Mouse (Mus musculus): ENCODE data around the gene Dvl2.

Gene Dvl2

DNA sequence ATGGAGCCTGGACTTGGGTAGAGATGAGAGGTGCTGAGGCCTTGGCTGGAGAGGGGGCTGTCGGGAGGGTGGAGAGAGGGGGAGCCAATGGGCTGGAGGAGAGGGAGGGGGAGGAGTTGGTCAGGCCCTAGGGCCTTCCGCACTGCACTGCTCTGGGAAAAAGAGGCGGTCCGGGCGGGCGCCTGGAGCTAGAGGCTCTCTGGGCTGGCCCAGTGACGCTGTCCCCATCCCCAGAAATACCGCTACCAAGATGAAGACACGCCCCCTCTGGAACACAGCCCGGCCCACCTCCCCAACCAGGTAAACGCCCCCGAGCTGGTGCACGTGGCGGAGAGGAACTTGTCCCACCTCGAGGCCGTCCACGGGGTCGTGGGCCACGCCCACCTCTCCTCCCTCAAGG lies 26.3 kb downstream of the Dvl2 start:
- in situ Hi-C loops (cut with MboI, MseI) = no loop called here

GRCm38 (mm10) chr11:70027397-70027796 lies 27.0 kb downstream of the Dvl2 start:
- in situ Hi-C loops (cut with MboI, MseI) = no loop called here

DNA sequence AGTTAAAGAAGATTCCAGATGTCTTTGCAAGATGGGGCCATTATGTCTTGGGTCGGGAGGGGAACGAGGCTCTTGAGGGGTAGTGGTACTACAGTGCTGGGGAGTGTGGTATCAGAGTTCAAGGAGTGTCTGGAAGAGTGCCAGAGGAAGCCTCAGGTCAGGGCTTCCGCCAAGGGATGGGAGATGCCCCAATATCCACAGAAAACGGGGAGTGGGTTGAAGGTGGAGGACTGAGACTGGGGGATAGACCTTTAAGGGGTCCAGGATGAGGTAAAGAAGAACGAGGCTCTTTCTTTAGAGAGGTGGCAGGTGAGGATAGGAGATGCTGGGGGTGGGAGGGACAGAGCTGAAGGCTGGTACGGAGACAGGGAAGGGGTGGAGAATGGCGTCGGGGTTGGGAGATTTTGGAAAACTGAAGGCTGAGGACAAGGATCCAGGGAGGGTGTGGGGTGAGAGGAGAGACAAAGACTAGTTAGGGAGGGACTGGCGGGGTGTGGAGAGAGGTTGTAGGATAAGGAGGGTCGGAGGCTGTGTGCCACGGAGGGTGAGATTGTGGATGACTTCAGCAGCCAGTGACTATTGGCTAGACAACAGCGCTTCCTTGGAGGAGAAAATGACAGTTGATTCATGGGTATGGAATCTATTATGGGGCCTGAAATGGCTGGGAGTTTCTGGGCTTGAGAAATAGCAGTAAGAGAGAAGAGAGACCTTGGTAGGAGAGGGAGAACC lies 28.2 kb downstream of the Dvl2 start:
- in situ Hi-C loops (cut with MboI, MseI) = no loop called here

DNA sequence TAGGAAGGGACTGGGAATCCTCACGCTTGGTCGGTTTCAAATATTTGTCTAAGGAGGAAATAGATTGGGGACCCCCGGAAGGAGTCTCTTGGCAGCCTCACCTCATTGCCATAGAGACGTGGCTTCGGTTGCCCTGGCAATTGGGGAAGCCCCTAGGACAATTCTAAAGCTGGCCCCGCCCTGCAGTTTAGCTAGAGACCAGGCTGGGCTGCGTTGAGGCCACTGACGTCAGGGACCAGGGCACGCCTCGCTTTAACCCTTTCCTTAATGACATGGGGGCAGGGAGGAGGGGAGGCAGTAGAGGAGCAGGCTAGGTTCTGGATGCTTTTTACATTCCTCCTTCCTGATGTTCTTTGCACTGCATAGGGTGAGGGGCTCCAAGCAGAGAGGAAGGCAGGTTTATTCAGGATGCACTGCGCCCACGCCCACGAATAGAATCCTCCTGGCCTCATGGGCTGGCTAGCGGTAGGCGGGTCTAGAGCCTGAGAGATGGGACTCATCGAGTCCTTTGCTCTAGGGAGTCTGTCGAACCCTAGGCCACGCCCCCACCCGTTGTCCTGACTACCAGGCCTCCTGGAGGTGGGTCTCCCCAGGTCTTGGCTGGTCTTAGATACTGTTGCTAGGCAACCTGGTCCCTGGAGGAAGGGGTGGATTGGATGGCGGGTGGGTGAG lies 28.9 kb downstream of the Dvl2 start:
- in situ Hi-C loops (cut with MboI, MseI) = no loop called here

DNA sequence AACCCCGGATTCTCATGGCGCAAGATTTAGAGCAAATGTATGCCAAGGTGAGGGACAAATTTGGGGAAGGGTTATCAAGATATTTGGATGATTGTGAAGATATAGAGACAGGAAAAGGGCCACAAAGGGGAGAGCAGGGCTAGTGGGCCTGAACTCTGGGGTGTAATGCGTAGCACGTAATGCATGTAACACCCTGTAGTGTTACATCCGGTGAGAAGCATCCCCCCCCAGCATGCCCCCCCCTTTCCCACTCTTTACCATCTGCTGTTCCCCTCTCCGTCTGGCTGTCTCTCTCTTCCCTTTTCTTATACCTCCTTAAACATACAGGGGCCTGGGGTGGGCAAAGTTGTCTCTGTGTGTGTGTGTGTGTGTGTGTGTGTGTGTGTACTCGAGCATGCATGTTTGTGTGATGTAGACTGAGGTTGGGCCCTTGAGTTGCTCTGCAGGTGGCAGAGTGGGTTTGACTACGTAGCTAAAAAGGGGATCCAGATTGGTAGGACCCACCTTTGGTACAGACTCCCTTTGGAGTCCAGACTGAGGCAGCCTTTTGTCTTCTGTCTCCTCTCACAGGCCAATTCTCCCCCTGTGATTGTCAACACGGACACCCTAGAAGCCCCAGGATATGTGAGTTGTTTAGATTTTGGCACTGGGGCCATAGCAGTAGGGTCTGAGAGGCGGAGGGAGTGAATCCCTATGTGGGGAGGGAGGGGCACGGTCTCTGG lies 29.6 kb downstream of the Dvl2 start:
- in situ Hi-C loops (cut with MboI, MseI) = no loop called here

DNA sequence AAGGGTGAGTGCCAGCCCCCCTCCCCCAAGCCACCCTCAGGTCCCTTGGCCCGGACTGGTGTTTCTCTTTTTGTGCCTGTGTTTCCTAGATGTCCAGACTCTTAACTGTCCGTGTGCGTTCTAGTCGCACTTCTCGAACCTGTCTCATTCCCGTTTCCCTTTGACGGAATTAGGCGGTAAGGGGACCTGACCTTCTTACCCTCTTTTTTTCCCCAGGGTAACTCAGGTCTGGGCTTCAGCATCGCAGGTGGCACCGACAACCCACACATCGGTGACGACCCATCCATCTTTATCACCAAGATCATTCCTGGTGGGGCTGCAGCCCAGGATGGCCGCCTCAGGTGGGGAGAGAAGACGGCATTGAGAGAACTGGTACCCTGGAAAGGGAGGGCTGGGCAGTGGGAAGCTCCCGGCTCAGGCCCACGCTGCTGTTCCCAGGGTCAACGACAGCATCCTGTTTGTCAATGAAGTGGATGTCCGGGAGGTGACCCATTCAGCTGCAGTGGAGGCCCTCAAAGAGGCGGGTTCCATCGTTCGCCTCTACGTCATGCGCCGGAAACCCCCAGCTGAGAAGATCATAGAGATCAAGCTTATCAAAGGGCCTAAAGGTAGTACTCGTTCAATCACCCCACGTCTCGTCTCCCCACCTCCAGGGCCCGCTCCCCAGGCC lies 30.4 kb downstream of the Dvl2 start:
- in situ Hi-C loops (cut with MboI, MseI) = no loop called here

GRCm38 (mm10) chr11:70031321-70031670 lies 30.9 kb downstream of the Dvl2 start:
- in situ Hi-C loops (cut with MboI, MseI) = no loop called here

DNA sequence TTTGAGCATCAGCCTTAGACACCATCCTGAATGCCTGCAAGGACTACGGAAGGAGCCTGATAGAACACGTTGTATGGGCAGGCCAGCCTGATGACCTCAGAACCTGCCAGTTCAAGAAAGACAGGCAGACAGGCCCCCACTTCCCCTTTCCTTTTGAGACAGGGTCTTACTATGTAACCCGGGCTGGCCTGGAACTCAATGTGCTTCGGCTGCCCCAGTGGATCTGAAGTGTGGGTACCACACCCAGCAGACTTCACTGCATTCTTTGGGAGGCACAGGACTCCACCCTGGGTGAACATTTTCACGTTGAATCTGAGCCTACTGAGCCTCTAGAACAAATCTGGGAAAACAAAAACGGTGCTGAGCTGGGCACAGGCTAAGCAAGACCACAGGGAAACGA lies 37.8 kb downstream of the Dvl2 start:
- in situ Hi-C loops (cut with MboI, MseI) = no loop called here

DNA sequence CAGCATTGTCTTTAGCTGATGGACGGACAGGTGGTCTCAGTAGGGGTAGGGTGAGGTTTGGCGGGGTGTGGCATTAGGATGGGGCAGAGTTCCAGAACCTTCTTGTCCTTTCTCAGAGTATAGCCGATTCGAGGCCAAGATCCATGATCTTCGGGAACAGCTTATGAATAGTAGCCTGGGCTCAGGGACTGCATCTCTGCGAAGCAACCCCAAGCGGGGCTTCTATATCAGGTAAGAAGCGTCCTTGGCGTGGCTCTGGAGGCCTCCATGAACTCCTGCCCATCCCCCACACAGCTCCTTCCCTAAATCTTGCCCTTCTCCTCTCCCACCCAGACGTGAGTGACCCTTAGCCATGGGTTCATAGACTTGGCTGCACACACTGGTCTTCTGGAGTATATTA lies 39.2 kb downstream of the Dvl2 start:
- in situ Hi-C loops (cut with MboI, MseI) = no loop called here

- in situ Hi-C loops (cut with MboI, MseI) = no loop called here
Observed at GRCm38 (mm10) chr11:70040184-70040583, 39.8 kb downstream of the Dvl2 start.

GRCm38 (mm10) chr11:70042309-70043085 lies 42.1 kb downstream of the Dvl2 start:
- in situ Hi-C loops (cut with MboI, MseI) = no loop called here

DNA sequence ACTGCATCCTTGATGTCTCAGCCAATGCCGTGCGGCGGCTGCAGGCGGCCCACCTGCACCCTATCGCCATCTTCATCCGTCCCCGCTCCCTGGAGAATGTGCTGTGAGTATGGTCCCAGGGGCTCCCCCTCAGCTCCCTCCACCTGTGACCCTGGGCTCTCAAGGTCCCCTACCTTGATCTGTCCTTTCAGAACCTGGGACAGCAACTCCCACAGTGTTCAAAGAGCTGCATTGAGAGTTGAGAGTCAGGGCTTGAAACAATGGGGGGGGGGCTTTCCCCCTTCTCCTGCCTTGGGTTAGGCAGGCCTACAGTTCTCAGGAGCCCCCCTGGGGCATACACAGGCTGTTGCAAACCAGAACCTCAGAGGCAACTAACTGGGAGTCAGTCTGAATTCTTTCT lies 43.3 kb downstream of the Dvl2 start:
- in situ Hi-C loops (cut with MboI, MseI) = no loop called here

DNA sequence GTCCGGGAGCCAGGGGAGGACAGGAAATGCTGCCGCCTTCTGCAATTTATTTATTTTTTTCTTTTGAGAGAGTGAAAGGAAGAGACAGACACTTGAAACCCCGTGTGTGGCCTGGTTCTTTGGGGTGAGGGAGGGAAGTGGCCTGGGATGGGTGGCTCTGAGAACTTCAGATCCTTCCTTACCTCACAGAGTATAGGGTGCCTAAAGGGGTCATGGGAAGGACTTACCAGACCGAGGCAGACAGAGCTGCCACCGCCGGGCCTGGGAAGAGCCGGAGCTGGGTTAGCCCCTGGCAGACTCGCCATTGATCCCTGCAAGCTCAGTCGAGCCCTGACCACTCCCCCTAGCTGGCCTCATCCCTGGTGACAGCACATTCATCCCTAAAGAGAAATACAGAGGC lies 45.0 kb downstream of the Dvl2 start:
- in situ Hi-C loops (cut with MboI, MseI) = no loop called here

- in situ Hi-C loops (cut with MboI, MseI) = no loop called here
Observed at GRCm38 (mm10) chr11:70049366-70049765, 49.0 kb downstream of the Dvl2 start.

DNA sequence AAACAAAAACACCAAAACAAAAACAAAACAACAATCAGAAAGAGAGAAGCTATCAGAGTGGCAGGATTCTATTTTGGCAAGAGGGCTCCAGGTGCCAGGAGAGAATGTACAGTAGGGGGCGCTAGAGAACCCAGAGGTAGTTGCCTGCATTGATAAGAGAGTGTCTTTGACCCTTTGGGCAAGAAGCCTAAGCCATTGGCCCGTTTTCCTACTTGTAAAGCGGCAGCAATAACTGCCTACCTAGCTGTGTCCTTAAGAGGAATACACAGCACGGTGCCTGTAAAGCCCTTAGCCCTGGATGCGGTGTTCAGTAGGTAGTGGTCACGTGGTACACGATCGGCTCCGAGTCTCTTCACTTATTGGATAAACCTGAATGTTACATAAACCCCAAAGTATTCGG lies 49.4 kb downstream of the Dvl2 start:
- in situ Hi-C loops (cut with MboI, MseI) = loop anchor here (5.0 kb wide), 1 partner anchor 152 kb away; no protein-coding TSS in a partner anchor

DNA sequence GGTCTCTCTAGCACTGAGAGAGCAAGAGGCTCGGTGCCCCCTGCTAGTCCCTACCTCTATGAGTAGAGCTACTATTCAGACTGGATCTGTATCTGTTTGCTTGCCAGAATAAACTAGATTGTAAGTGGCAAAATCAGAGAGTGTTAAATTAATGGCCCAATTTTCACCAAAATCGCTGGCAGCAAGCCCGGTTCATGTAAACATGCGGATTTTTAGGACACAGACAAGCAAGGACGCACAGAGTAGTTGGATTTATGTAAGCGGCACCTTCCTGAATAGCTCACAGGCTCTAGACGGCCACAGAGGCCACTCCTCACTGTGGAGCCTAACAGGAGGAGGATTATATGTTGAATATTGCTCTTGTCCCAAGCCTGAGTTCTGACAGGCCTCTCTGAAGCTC lies 52.8 kb downstream of the Dvl2 start:
- in situ Hi-C loops (cut with MboI, MseI) = loop anchor here (5.0 kb wide), 1 partner anchor 149 kb away; no protein-coding TSS in a partner anchor

- in situ Hi-C loops (cut with MboI, MseI) = loop anchor here (5.0 kb wide), 1 partner anchor 148 kb away; no protein-coding TSS in a partner anchor
Observed at GRCm38 (mm10) chr11:70053898-70054570, 53.6 kb downstream of the Dvl2 start, which contains the start of gene Asgr1. Gene Asgr1, plus strand, starts transcription at chr11:70054085.

- in situ Hi-C loops (cut with MboI, MseI) = loop anchor here (5.0 kb wide), 1 partner anchor 122 kb away; no protein-coding TSS in a partner anchor
Observed at GRCm38 (mm10) chr11:70055618-70056214, 55.3 kb downstream of the Dvl2 start.

DNA sequence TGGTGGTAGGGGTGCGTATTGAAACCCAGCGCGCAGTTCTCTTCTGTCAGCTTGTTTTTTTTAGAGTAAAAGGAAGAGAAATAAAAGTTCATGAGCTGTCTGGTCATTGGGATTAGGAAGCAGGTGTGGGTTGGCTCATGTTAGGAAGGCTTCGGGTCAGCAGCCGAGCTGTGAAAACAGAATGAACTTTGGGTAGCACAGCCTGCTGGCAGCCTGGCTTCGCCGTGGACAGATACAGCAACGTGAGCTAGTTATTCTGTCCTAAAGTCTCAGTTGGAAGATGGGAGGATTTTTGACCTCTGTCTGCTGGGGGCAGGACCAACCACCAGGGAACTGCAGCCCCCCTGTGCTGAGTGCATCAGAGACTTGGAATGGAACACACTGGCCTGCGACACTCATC lies 57.4 kb downstream of the Dvl2 start:
- in situ Hi-C loops (cut with MboI, MseI) = loop anchor here (5.0 kb wide), 1 partner anchor 119 kb away; no protein-coding TSS in a partner anchor

GRCm38 (mm10) chr11:70059930-70060329 lies 59.5 kb downstream of the Dvl2 start:
- in situ Hi-C loops (cut with MboI, MseI) = loop anchor here (5.0 kb wide), 1 partner anchor 117 kb away; no protein-coding TSS in a partner anchor
